Mouse (Mus musculus): ENCODE data around the gene Prss40.
"Not testable (repeated sequence)": the region's sequence is repeated elsewhere in the genome, so short reads cannot be mapped to it uniquely, and the experiment has no call there.

The Prss40 gene

DNA sequence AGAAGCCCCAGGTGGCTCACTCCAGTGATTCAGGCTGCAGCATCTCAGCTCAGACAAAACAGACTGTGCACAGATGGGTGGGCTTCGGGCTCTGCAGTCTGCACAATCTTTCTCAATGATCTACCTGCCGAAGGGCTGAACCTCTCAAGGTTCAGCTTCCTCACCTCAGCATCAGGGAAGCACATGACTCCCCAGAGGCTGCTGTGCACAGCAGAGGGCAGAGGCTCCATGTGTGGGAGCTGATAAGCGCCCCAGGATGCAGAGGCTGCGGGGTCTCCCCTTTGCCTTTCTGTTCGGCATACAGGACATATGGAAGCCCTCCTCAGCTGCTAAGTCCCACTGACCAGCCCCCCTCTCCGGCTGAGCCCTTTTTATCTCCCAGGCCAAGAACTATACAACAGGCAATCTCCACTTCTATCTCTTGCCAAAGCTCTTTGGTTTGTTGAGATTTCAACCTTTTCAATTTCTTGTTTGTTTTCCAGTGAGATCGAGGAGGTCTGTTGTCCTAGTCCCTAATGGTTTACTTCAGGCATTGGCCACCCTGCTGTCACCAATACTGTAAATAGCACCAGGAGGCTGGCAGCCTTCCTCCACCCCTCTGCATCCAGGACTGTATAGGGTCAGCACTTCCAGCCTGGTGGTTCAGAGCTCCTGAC is 25.6 kb downstream of the Prss40 start, which contains the start of gene Cfc1:
Cfc1 (plus strand) TSS at position 606 of the 656 bp plus-strand sequence.
- DNase-seq (ENCODE audit: low spot score in 2 of 2) = not testable (repeated sequence)

DNA sequence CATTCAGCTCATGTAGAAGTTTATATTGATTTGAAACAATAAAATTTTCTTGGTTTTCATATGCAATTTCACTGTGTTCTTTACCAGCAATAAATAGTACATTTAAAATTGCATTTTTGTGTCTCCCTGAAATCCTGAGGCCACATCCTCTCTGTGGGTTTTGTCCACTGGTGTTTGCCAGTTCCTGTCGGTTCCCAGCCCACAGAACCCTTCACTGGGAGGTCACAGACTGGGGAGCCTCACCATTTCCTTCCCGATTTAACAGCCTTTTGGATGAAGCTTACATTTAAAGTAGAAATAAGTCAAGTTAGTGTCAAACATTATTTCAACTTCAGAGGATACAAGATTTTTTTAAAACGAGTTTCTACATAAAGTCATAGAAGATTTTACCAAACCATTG is 26.2 kb downstream of the Prss40 start:
- DNase-seq (ENCODE audit: low spot score in 2 of 2) = not testable (repeated sequence)

DNA sequence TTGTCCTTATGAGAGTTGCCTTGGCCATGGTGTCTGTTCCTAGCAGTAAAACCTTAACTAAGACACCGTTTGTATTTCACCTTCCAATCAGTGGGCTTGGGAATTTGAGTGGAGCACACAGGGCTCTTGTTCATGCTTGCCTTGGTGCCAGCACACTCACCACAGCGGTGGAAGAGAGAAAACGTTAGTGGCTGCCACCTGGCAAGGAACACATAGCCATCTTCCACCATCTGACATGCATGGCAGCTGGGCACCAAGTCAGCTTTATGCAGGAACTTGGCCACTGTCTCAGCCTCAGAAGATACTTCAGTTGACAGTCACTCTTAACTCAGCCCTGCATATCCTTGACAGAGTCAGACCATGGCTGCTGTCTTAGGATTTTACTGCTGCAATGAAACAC is 37.1 kb downstream of the Prss40 start:
- DNase-seq (ENCODE audit: low spot score in 2 of 2) = no peak

DNA sequence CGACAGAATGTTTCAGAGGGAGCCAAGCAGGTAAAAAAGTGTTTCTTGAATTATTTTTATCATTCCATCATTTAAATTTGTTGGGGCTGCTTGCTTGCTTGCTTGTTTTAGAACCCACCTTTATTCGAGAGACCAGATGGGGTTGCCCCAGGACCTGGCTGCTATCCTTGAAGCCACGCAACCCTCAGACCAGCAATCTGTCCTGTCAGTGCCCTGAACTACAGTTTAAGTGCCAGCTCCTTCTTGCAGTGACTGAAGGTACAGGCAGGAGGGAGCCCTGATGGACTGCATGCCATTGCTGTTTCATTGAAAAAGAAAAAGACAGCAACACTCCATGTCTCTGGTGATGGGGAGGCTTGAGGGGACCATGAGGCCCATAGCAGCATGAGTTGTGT is 37.9 kb downstream of the Prss40 start:
- no peak for DNase-seq (ENCODE audit: low spot score in 2 of 2)

DNA sequence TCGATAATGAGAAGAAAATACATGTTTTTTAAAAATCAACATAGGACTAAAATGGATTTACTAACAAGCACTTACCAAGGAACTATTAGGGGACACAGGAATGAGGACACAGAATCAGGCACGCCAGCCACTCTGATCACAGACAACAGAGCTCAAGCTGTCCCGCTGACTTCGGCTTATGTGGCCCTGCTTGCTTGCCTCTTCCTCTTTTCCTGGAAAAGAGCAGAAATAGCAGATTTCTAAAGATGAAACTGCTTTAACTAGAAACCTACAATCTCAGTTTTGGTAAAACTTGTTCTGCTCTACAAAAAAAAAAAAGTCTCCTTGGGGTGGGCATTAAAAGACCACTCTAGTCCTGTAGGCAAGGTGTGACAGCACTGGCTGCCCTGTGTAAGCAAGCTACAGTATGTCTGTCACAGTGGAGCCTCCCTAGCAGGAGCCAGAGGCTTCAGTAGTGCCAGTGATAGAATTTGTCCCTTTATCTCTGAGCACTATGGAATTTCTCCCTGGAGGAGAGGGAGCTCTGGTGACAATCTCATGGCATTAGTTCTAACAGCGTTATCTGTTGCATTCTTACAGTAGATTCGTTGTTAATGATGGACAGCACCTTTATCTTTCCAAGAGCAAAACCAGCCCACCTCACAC is 38.4 kb downstream of the Prss40 start:
- DNase-seq (ENCODE audit: low spot score in 2 of 2) = no peak

DNA sequence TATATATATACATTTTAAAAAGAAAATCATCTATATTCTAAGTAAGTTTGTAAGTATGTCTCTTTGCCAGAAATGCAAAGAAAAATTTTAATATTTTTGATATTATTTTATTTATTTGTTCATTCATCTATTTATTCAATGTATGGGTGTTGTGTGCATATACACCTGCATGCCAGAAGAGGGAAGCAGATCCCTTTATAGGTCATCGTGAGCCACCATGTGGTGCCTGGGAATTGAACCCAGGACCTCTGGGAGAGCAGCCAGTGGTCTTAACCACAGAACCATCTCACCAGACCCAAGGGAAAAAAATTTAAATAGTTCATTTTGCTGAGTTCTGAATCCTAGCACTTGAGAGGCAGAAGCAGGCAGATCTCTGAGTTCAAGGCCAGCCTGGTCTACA is 42.5 kb downstream of the Prss40 start:
- no peak for DNase-seq (ENCODE audit: low spot score in 2 of 2)

DNA sequence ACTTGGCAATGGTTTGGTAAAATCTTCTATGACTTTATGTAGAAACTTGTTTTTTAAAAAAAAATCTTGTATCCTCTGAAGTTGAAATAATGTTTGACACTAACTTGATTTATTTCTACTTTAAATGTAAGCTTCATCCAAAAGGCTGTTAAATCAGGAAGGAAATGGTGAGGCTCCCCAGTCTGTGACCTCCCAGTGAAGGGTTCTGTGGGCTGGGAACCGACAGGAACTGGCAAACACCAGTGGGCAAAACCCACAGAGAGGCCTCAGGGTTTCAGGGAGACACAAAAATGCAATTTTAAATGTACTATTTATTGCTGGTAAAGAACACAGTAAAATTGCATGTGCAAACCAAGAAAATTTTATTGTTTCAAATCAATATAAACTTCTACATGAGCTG is 42.9 kb downstream of the Prss40 start:
- not testable (repeated sequence) for DNase-seq (ENCODE audit: low spot score in 2 of 2)

DNA sequence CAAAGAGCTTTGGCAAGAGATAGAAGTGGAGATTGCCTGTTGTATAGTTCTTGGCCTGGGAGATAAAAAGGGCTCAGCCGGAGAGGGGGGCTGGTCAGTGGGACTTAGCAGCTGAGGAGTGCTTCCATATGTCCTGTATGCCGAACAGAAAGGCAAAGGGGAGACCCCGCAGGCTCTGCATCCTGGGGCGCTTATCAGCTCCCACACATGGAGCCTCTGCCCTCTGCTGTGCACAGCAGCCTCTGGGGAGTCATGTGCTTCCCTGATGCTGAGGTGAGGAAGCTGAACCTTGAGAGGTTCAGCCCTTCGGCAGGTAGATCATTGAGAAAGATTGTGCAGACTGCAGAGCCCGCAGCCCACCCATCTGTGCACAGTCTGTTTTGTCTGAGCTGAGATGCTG is 43.4 kb downstream of the Prss40 start:
- DNase-seq (ENCODE audit: low spot score in 2 of 2) = not testable (repeated sequence)

DNA sequence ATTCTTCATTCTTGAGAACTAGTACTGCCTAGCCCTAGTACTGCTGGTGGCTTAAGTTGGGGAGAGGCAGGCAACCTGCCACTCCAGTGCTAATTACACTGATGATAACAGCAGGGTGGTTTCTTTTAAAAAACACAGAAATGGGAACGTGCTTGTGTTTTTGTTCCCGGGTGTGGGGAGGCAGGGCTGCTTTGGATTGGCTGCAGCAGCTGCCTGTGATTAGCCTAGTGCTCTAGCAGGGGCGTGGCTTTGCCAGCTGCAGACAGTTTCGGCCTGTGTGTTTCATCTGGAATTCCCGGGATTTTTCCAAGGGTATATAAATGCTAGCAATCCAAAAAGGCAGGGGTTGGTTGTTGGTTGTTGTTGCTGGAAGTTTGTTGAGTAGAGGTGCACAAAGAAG is 44.1 kb downstream of the Prss40 start:
- no peak for DNase-seq (ENCODE audit: low spot score in 2 of 2)

DNA sequence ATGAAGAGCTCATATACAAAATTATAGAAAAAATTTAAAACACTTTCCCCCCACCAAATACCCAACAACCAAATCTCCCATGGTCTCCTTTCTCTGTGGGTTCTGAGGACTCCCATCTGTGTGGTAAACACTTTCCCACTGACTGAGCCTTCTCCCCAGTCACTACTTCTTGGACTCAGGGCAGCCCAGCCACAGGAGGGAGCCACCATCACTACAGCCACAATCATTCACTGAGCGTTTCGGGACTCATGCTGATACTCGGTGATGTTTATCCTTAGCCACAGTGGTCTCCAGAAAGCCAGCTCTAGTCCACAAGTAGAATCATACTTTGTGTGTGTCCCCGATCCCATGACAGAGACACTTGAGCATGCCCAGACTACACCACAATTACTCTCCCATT is 47.7 kb downstream of the Prss40 start:
- DNase-seq (ENCODE audit: low spot score in 2 of 2) = no peak

DNA sequence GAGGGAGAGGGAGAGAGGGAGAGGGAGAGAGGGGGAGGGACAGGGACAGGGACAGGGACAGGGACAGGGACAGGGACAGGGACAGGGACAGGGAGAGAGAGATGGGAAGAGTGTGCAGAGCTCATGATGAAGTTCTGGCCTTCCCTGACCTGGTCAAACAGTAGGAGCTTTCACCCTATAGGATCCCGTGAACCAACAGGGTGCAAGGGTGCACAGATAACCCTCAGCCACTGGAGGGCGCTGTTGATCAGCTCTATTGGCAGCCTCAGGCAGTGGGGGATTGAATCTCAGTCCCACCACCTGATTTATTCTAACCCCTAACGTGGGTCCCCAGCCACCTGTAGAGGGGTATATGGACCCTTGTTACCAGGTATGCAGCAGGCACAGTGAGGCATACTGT is 49.7 kb downstream of the Prss40 start:
- peak; percentile 40 to 44 for DNase-seq (ENCODE audit: low spot score in 2 of 2)

DNA sequence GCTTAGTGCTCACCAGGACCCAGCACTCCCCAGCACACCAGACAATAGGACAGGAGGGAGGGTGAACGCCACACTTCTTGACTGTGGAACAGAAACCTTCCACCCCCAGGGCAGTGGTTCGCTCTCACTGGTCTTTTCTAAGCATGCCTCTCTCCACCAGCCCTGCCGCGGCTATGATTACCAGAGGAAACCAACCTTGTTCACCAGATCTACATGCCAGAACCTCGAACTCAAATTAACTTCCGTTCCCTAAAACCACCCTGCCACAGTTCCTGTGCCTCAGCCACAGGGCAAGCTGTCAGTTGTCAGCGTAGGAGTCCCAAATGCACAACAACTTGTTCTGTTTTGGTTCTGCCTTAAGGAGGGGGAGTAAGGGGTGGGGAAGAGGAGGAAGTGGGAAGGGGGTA is 50.2 kb downstream of the Prss40 start:
- no peak for DNase-seq (ENCODE audit: low spot score in 2 of 2)

DNA sequence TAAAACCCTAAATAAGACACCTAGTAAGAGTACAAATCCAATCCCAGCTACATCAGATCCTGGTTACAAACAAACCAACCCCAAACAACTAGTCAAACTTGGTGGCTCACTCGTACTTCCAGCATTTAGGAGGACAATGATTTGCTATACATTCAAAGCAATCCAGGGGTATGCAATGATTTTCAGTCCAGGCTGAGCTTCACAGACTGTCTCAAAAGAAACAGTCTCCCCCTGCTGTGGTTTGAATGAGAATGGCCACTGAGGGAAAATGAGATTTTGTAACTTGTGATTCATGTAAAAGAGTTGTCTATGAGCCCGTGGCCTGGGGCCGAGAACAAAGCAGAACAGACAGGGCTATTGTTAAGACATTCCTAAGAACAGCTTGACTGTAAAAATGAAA is 52.8 kb downstream of the Prss40 start:
- DNase-seq (ENCODE audit: low spot score in 2 of 2) = no peak

DNA sequence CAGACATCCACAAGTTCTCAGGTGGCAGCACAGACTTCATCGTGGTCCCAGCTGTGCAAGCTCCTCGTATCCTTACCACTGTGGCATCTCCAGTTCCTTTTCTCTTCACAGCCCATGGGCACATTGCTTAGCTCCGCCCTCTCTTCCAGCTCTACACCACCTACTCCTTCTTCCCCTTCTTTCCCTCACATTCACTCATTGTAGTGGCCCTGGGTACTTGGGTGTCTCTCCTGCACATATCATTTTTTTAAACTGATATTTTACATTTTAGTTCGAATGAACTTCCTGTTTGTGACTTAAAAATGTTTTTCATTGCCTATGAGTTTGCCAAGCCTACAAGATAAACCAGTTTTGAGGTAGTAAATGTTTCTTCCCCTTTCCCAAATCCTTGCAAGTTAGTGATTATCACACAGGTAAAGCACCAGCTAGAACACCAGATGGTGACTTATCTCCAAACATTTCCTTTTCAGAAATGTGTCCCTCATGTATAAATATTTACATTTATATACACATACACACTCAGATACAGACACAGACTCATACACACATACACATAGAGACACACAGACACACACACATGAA is 54.7 kb downstream of the Prss40 start:
- no peak for DNase-seq (ENCODE audit: low spot score in 2 of 2)

DNA sequence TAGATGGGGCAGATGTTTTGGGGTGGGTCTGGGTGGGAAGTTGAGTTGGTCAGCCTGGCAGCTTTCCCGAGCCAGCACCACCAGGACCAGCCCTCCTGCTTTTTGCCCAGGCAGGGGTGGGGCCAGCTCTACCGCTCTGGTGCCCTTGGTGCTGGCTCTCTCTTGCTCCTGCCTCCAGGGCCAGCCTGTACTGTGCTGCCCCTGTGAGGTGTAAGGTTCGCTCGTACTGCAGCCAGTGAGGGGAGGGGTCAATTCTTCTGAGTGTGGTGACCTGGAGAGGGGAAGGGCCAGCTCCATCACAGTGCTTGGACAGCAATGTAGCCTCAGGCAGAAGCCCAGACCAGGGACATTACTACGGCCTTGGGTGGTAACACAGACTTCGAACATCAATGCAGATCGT is 55.4 kb downstream of the Prss40 start:
- no peak for DNase-seq (ENCODE audit: low spot score in 2 of 2)

DNA sequence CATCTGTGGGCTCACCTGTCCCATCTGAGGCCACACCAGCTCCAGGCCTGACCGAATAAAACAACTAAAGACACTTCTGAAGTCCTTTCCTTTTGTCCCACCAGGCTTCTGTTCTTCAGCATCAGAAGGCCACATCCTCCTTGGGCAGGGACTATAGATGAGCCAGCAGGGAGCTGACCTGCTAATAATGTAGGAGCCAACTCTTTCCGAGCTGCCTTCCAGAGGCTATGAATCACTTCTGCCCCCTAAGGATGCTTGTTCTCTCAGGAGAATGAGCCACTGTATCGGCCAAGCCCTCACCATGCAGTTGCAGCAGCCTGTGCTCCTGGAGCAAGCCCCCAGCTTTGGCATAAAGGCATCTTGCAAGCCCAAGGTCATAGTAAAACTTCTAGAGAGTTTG is 57.8 kb downstream of the Prss40 start:
- no peak for DNase-seq (ENCODE audit: low spot score in 2 of 2)

Data from right cerebral cortex, adult 2 months (tissue).